Mouse (Mus musculus) megakaryocyte, embryonic 14.5 days (primary cell): Measurements from ENCODE around the gene Cabp7.

ENCODE experiments used
- FLI1 ChIP-seq: IDR thresholded peaks from 2 replicates; pipeline ENCODE4 v1.6.1; 2012; ENCODE audit warnings: low read length, inconsistent platforms, mixed read lengths
- GATA1 ChIP-seq: IDR thresholded peaks from 3 replicates; pipeline ENCODE4 v1.6.1; 2012; ENCODE audit warnings: mixed read lengths, low read length, inconsistent platforms, borderline replicate concordance

DNA sequence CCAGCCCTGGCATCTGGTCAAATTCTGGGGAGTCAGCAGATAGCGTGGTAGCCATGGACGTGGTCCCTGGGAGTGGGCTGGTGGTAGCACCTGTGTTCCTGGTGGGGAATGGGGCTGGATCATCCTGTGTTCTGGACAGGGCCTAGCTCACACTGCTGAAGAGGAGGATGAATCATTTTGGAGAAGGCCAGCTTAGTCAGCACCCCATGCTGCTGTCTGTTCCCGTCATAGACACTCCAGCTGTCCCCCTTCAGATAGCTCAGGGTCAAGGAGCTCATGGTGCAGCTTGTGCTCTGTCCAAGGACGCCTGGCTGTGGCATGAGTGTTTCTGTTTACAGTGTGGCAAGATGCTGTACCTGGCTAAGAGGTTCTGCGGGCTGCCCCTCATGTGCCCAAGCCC lies 28.0 kb downstream of the Cabp7 start:
- no peak for TF ChIP-seq GATA1
- TF ChIP-seq FLI1 = no peak
